Mouse (Mus musculus) hindbrain, embryonic 10.5 days (tissue): ENCODE data around the gene Nxpe2. TPM values are rescaled to one million over a fixed set of nuclear protein-coding genes. Genes with fewer than 3 reads are reported as not detected.

Experiments
- DNase-seq: peaks from one replicate; pipeline ENCODE4 v3.0.0-alpha.2; 2017; ENCODE audit warnings: low spot score
- H3K27ac ChIP-seq: fragments of 300-500 bp; sonication (generic); 2 replicates; pipeline ENCODE4 v1.5.1; 2016; ENCODE audit warnings: mild to moderate bottlenecking, moderate library complexity
- H3K27me3 ChIP-seq: fragments of 300-500 bp; sonication (generic); 2 replicates; pipeline ENCODE4 v1.6.1; 2016; ENCODE audit warnings: mild to moderate bottlenecking; ENCODE audit not compliant: poor library complexity, insufficient read depth, severe bottlenecking
- H3K36me3 ChIP-seq: fragments of 300-500 bp; sonication (generic); 2 replicates; pipeline ENCODE4 v1.6.1; 2016; ENCODE audit warnings: mild to moderate bottlenecking, moderate library complexity
- H3K4me1 ChIP-seq: fragments of 300-500 bp; sonication (generic); replicated peaks from 2 replicates; pipeline ENCODE4 v1.6.1; 2016; ENCODE audit warnings: mild to moderate bottlenecking
- H3K4me3 ChIP-seq: fragments of 300-500 bp; sonication (generic); 2 replicates; pipeline ENCODE4 v1.5.1; 2016; ENCODE audit warnings: mild to moderate bottlenecking, moderate library complexity
- H3K9me3 ChIP-seq: fragments of 300-500 bp; sonication (generic); 2 replicates; pipeline ENCODE4 v1.6.1; 2016; ENCODE audit warnings: mild to moderate bottlenecking, moderate library complexity
- WGBS: fragments of 180-500 bp; shearing (Covaris S2); methylation state at CpG from one replicate; pipeline ENCODE4 v1.1.7; 2016; 5-methylcytosine and 5-hydroxymethylcytosine counted together
- polyA plus RNA-seq: library from polyadenylated mRNA; unstranded; fragments of >200 nt; fragmentation: Nextera tagmentation; extraction: Ambion mirVana; gene quantifications from 2 replicates; pipeline ENCODE4 v1.2.1, GENCODE M21; 2016

Nxpe2 gene
- polyA plus RNA-seq, 1 experiment from 2014 or later = 0.78 TPM

DNA sequence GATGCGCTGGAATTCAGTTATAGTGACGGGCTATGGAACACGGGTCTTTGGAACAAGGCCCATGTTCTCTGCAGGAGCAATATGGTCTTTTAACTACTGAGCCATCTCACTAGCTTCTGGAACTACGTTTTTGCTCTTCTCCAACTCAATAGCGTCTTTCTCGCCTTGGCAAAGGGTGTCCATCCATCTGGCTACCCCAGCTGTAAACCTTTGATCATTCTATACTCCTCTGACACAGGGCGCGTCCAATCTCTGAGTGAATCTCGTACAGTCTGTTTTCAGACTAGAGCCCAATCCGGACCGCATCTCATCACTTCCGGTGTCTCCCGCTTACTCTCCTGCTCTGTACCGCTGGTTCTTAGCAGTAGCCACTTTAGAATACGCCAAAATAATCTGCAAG, 76.4 kb downstream of the Nxpe2 start:
- no peak for DNase-seq
- no peaks in the 10 kb centered on the region for H3K9me3 ChIP-seq
- no peaks in the 10 kb centered on the region for H3K27me3 ChIP-seq
- H3K4me3 ChIP-seq = no peak overlapping the region
- WGBS = 93% methylated on average over 15 of the region's 15 CpGs
- no peaks in the 10 kb centered on the region for H3K36me3 ChIP-seq
- H3K27ac ChIP-seq = no peak overlapping the region
- no peaks in the 10 kb centered on the region for H3K4me1 ChIP-seq

Other genes with a start within 250 kb of the Nxpe2 start
- gene Nxpe4, start 191.4 kb downstream of the Nxpe2 start, polyA plus RNA-seq = 4.7 and 6.2 TPM in 2 replicates
- gene Rexo2, start 127.2 kb upstream of the Nxpe2 start, polyA plus RNA-seq = 99.2 and 112 TPM in 2 replicates
- 101 and 110 TPM in 2 replicates for gene Rbm7, start 141.8 kb upstream of the Nxpe2 start, polyA plus RNA-seq
- 31.2 and 41.3 TPM in 2 replicates for gene Gm5617, start 142.0 kb upstream of the Nxpe2 start, polyA plus RNA-seq